Mouse (Mus musculus) small intestine, adult 2 months (tissue): Measurements from ENCODE around the gene Tspear.

Experiments used
- CTCF ChIP-seq: fragments of 200-500 bp; IDR thresholded peaks from 2 replicates; pipeline ENCODE4 v1.5.1; 2012; ENCODE audit warnings: low read depth, mild to moderate bottlenecking, control low read depth, inconsistent platforms, low read length, moderate library complexity, mixed read lengths; ENCODE audit not compliant: insufficient replicate concordance, insufficient read length; ENCODE audit errors: extremely low read depth
- POLR2A ChIP-seq: fragments of 200-500 bp; IDR thresholded peaks from 2 replicates; pipeline ENCODE4 v1.6.1; 2012; ENCODE audit warnings: low read depth, mild to moderate bottlenecking, control low read depth, inconsistent platforms, low read length, moderate library complexity

DNA sequence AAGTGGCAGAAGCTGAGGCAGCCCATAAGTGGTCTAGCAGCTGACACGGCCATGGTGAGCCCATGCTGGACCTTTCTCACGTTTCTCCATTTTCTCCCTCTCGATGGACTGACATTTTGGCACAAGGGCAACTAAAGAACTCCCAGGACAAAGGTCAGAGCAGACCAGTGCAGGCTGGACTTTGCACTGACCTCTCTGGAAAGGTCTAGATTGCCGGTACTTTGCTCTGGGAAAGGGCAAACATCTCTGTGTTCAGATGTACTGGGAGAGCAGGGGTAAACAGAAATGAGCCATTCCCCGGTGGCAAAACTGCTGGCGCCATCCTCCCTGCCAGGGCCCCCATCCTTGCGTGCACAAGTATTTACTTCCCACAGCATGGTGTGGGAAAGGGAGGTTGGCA lies 213.8 kb downstream of the Tspear start:
- TF ChIP-seq CTCF (no peak), POLR2A (no peak)
